Mouse (Mus musculus) liver, adult 2 months (tissue): ENCODE measurements around the gene Tmprss11g. TPM values are rescaled to one million over a fixed set of nuclear protein-coding genes. Genes with fewer than 3 reads are reported as not detected.

Experiments
- DNase-seq: peaks from one replicate; pipeline ENCODE4 v3.0.0-alpha.2; 2011; ENCODE audit warnings: low read depth, low spot score; ENCODE audit errors: extremely low read depth
- H3K27ac ChIP-seq: fragments of 200-500 bp; replicated peaks from 2 replicates; pipeline ENCODE4 v1.5.1; 2012; ENCODE audit warnings: low read depth, mild to moderate bottlenecking, control low read depth, inconsistent platforms, low read length; ENCODE audit not compliant: insufficient read depth
- H3K27me3 ChIP-seq: fragments of 200-500 bp; 2 replicates; pipeline ENCODE4 v1.6.1; 2012; ENCODE audit warnings: mild to moderate bottlenecking, moderate library complexity, low read length, inconsistent platforms; ENCODE audit not compliant: control insufficient read depth, insufficient read depth
- H3K36me3 ChIP-seq: fragments of 200-500 bp; 2 replicates; pipeline ENCODE4 v1.6.1; 2012; ENCODE audit warnings: low read length, inconsistent platforms; ENCODE audit not compliant: control insufficient read depth, insufficient read depth
- H3K4me1 ChIP-seq: fragments of 200-500 bp; 2 replicates; pipeline ENCODE4 v1.6.1; 2011; ENCODE audit warnings: low read length; ENCODE audit not compliant: control insufficient read depth, insufficient read depth
- H3K4me3 ChIP-seq: fragments of 200-500 bp; 2 replicates; pipeline ENCODE4 v1.5.1; 2011; ENCODE audit warnings: low read depth, mild to moderate bottlenecking, control low read depth, low read length, moderate library complexity; ENCODE audit not compliant: insufficient read depth
- H3K79me2 ChIP-seq: fragments of 200-500 bp; 2 replicates; pipeline ENCODE4 v1.6.1; 2012; ENCODE audit warnings: inconsistent platforms, mild to moderate bottlenecking, low read length, moderate library complexity; ENCODE audit not compliant: control insufficient read depth, insufficient read depth
- H3K9ac ChIP-seq: fragments of 200-500 bp; 2 replicates; pipeline ENCODE4 v1.6.1; 2012; ENCODE audit warnings: low read depth, mild to moderate bottlenecking, control low read depth, inconsistent platforms, low read length
- CTCF ChIP-seq: fragments of 200-500 bp; IDR thresholded peaks from 2 replicates; pipeline ENCODE4 v1.5.1; 2011; ENCODE audit warnings: low read depth, low read length, control low read depth
- POLR2A ChIP-seq: fragments of 200-500 bp; IDR thresholded peaks from 2 replicates; pipeline ENCODE4 v1.6.1; 2011; ENCODE audit warnings: low read length, control low read depth; ENCODE audit not compliant: insufficient read depth; ENCODE audit errors: extremely low read depth
- WGBS: fragments of 180-500 bp; shearing (Covaris S2); methylation state at CpG from one replicate; pipeline ENCODE4 v1.1.7; 2018; 5-methylcytosine and 5-hydroxymethylcytosine counted together
- polyA plus RNA-seq: library from polyadenylated mRNA; depleted of rRNA; stranded (reverse); fragments of >200 nt; gene quantifications from 2 replicates; pipeline ENCODE4 v1.2.3, GENCODE M21; 2012; rRNA removed
- total RNA-seq: library from RNA; depleted of rRNA; stranded (reverse); fragments of >200 nt; gene quantifications from 2 replicates; pipeline ENCODE4 v1.2.3, GENCODE M21; 2014; rRNA removed

Gene Tmprss11g
- total RNA-seq = not detected in 2 replicates
- not detected in 2 replicates for polyA plus RNA-seq

DNA sequence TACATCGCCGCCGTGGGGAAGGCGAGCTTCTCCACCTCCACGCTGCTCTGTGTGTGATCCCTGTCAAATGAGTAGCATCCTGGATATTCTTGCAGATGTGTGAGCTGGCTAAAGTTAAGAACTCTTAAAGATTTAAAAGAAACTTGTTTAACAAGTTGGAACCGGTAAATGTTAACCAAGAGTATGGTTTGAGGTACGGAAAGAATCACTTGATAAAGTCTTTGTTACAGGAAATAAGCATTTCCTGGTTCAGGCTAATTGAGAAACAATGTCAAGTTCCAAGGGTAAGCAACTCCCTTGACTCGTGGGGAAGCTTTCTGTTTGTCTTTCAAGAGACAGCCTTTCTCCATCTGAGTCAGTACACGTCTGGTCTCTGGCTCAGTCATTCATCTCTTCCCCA lies at the start of gene Tmprss11g:
Gene Tmprss11g (minus strand): TSS at position 101 of the 400 bp plus-strand sequence.
- no peaks in the 10 kb centered on the region for H3K79me2 ChIP-seq
- H3K4me1 ChIP-seq = no peaks in the 10 kb centered on the region
- TF ChIP-seq POLR2A (no peak), CTCF (no peak)
- H3K36me3 ChIP-seq = no peaks in the 10 kb centered on the region
- H3K27me3 ChIP-seq = no peaks in the 10 kb centered on the region
- no peak within 1 kb of the TSS for H3K9ac ChIP-seq
- no peak within 1 kb of the TSS for H3K4me3 ChIP-seq
- H3K27ac ChIP-seq = no peak within 1 kb of the TSS
- 70% methylated on average over 9 of the region's 9 CpGs for WGBS
- DNase-seq = no peak

GRCm38 (mm10) chr5:86546693-86547092 lies 28.3 kb upstream of the Tmprss11g start:
- TF ChIP-seq POLR2A (no peak), CTCF (no peak)
- Histone ChIP-seq H3K27ac (no peak overlapping the region), H3K36me3 (no peaks in the 10 kb centered on the region), H3K4me3 (no peak overlapping the region), H3K27me3 (no peaks in the 10 kb centered on the region), H3K9ac (no peak overlapping the region), H3K79me2 (no peaks in the 10 kb centered on the region), H3K4me1 (no peaks in the 10 kb centered on the region)
- 87% methylated on average over 2 of the region's 2 CpGs for WGBS
- DNase-seq = no peak

DNA sequence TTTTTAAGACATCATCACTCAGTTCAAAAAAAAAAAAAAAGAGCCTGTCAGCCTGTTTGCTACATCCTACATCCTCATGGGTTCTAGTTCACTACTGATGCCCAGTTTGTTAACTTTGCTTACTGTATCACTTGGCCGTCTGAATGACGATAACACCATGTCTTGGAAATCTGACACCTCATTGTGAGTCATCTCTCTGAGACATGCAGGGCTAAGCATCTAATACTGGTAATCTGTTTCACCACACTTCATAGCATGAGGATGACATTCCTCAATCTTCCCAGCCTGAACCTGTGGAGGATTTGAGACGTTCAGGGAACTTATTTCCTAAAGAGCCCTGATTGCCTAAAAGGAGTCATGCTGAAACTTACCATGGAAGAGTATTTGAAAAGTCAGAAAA lies 22.2 kb upstream of the Tmprss11g start:
- H3K27me3 ChIP-seq = no peaks in the 10 kb centered on the region
- H3K27ac ChIP-seq = no peak overlapping the region
- H3K79me2 ChIP-seq = no peaks in the 10 kb centered on the region
- no peaks in the 10 kb centered on the region for H3K36me3 ChIP-seq
- H3K4me1 ChIP-seq = no peaks in the 10 kb centered on the region
- WGBS = 77% methylated on average over 3 of the region's 3 CpGs
- H3K4me3 ChIP-seq = no peak overlapping the region
- DNase-seq = no peak
- H3K9ac ChIP-seq = no peak overlapping the region
- no peak for TF ChIP-seq CTCF
- TF ChIP-seq POLR2A = no peak

DNA sequence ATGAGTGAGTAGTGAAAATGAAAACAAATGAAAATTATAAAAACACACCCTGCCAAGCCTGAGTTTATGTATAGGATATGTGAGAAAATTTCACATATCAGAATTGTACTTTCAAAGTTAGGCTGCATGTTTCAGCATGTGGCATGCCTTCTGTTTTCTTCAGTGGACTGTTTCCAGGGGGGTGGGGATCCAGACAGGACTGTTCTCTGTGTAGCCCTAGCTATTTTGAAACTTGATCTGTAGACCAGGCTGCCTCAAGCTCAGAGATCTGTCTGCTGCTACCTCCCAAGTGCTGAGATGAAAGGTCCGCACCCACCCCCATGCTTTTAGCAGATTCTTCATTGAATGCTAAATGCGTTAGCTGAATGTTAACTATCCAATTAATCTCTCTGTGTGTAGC lies 10.3 kb upstream of the Tmprss11g start:
- no peaks in the 10 kb centered on the region for H3K36me3 ChIP-seq
- WGBS = 85% methylated on average over 2 of the region's 2 CpGs
- DNase-seq = no peak

GRCm38 (mm10) chr5:86511538-86511937 lies 6.9 kb downstream of the Tmprss11g start:
- no peaks in the 10 kb centered on the region for H3K4me1 ChIP-seq
- no peaks in the 10 kb centered on the region for H3K79me2 ChIP-seq
- H3K27ac ChIP-seq = no peak overlapping the region
- no peak overlapping the region for H3K9ac ChIP-seq
- 82% methylated on average over 5 of the region's 5 CpGs for WGBS
- no peaks in the 10 kb centered on the region for H3K36me3 ChIP-seq
- TF ChIP-seq POLR2A (no peak), CTCF (no peak)
- H3K4me3 ChIP-seq = no peak overlapping the region
- no peaks in the 10 kb centered on the region for H3K27me3 ChIP-seq
- no peak for DNase-seq

More for the DNA sequence above, 10.3 kb upstream of the Tmprss11g start:
- H3K4me1 ChIP-seq = no peaks in the 10 kb centered on the region
- TF ChIP-seq CTCF (no peak), POLR2A (no peak)
- H3K27ac ChIP-seq = no peak overlapping the region
- H3K79me2 ChIP-seq = no peaks in the 10 kb centered on the region
- H3K9ac ChIP-seq = no peak overlapping the region
- H3K4me3 ChIP-seq = no peak overlapping the region
- no peaks in the 10 kb centered on the region for H3K27me3 ChIP-seq

- no peak for TF ChIP-seq CTCF
- no peak for TF ChIP-seq POLR2A
- no peak overlapping the region for H3K9ac ChIP-seq
- H3K27me3 ChIP-seq = no peaks in the 10 kb centered on the region
- no peaks in the 10 kb centered on the region for H3K79me2 ChIP-seq
- H3K4me3 ChIP-seq = no peak overlapping the region
- no peaks in the 10 kb centered on the region for H3K4me1 ChIP-seq
- WGBS = 64% methylated on average over 1 of the region's 1 CpGs
- no peak for DNase-seq
- H3K27ac ChIP-seq = no peak overlapping the region
- no peaks in the 10 kb centered on the region for H3K36me3 ChIP-seq
Measured at GRCm38 (mm10) chr5:86493453-86493852, 24.9 kb downstream of the Tmprss11g start.
